Mouse (Mus musculus) thymus, postnatal 4 days (tissue): ENCODE data around the gene Rwdd3.

Experiments used
- DNase-seq: peaks from one replicate; pipeline ENCODE4 v3.0.0; 2021

The Rwdd3 gene

GRCm38 (mm10) chr3:121171243-121171871 lies at the start of gene Rwdd3:
Gene Rwdd3, minus strand, starts transcription at chr3:121171695.
- peak; percentile 96 for DNase-seq

- no peak for DNase-seq
These were observed 45.5 kb upstream of the Rwdd3 start for GRCm38 (mm10) chr3:121217011-121217410.

GRCm38 (mm10) chr3:121213501-121213900 lies 42.0 kb upstream of the Rwdd3 start:
- peak; percentile 52 for DNase-seq

- peak; percentile 48 for DNase-seq
These were observed 40.7 kb upstream of the Rwdd3 start for GRCm38 (mm10) chr3:121212156-121212555.

- no peak for DNase-seq
These were observed 37.5 kb upstream of the Rwdd3 start for GRCm38 (mm10) chr3:121208994-121209393.

GRCm38 (mm10) chr3:121206202-121206882 lies 34.8 kb upstream of the Rwdd3 start:
- no peak for DNase-seq

GRCm38 (mm10) chr3:121202638-121203037 lies 31.1 kb upstream of the Rwdd3 start:
- no peak for DNase-seq

GRCm38 (mm10) chr3:121201012-121201747 lies 29.7 kb upstream of the Rwdd3 start:
- DNase-seq, result peak; percentile 51

- no peak for DNase-seq
These were observed 17.7 kb upstream of the Rwdd3 start for GRCm38 (mm10) chr3:121189199-121189598.

GRCm38 (mm10) chr3:121187510-121187909 lies 16.0 kb upstream of the Rwdd3 start:
- no peak for DNase-seq

GRCm38 (mm10) chr3:121186925-121187324 lies 15.4 kb upstream of the Rwdd3 start:
- no peak for DNase-seq

GRCm38 (mm10) chr3:121185197-121185596 lies 13.7 kb upstream of the Rwdd3 start:
- DNase-seq, result no peak

GRCm38 (mm10) chr3:121176011-121176410 lies 4.5 kb upstream of the Rwdd3 start:
- no peak for DNase-seq

GRCm38 (mm10) chr3:121174248-121174945 lies 2.9 kb upstream of the Rwdd3 start:
- DNase-seq, result no peak

GRCm38 (mm10) chr3:121172718-121173117 lies 1.2 kb upstream of the Rwdd3 start:
- DNase-seq, result no peak

GRCm38 (mm10) chr3:121171872-121172265 lies 374 bp upstream of the Rwdd3 start:
- DNase-seq, result no peak

- no peak for DNase-seq
These were observed 864 bp downstream of the Rwdd3 start for GRCm38 (mm10) chr3:121170631-121171030.

GRCm38 (mm10) chr3:121169092-121169942 lies 2.2 kb downstream of the Rwdd3 start:
- no peak for DNase-seq

- no peak for DNase-seq
These were observed 2.9 kb downstream of the Rwdd3 start for GRCm38 (mm10) chr3:121168581-121168980.

GRCm38 (mm10) chr3:121163271-121163819 lies 8.2 kb downstream of the Rwdd3 start:
- peak; percentile 96 for DNase-seq

GRCm38 (mm10) chr3:121161661-121162060 lies 9.8 kb downstream of the Rwdd3 start:
- peak; percentile 71 for DNase-seq

- no peak for DNase-seq
These were observed 11.1 kb downstream of the Rwdd3 start for GRCm38 (mm10) chr3:121160424-121160823.
